Mouse (Mus musculus) limb, embryonic 14.5 days (tissue): ENCODE data around the gene Atg4b. TPM values are rescaled to one million over a fixed set of nuclear protein-coding genes. Genes with fewer than 3 reads are reported as not detected.

Experiments
- ATAC-seq: fragments of 200-750 bp; cut with Nextera tagmentation; 2 replicates; pipeline ENCODE4 v1.8.0; 2017; ENCODE audit warnings: low read depth, moderate number of reproducible peaks, moderate TSS enrichment; ENCODE audit not compliant: low FRiP score
- DNase-seq: peaks from one replicate; pipeline ENCODE4 v3.0.0-alpha.2; 2015; ENCODE audit warnings: low spot score
- H3K27ac ChIP-seq: fragments of 300-500 bp; sonication (generic); replicated peaks from 2 replicates; pipeline ENCODE4 v1.5.1; 2014; ENCODE audit warnings: low read depth, mild to moderate bottlenecking, low read length, moderate library complexity, mixed read lengths
- H3K27me3 ChIP-seq: fragments of 300-500 bp; sonication (generic); 2 replicates; pipeline ENCODE4 v1.6.1; 2014; ENCODE audit warnings: low read length, mixed read lengths; ENCODE audit not compliant: control insufficient read depth, insufficient read depth
- H3K36me3 ChIP-seq: fragments of 300-500 bp; sonication (generic); 2 replicates; pipeline ENCODE4 v1.6.1; 2014; ENCODE audit warnings: mild to moderate bottlenecking, low read length, moderate library complexity, mixed read lengths; ENCODE audit not compliant: control insufficient read depth, insufficient read depth
- H3K4me1 ChIP-seq: fragments of 300-500 bp; sonication (generic); 2 replicates; pipeline ENCODE4 v1.6.1; 2014; ENCODE audit warnings: antibody characterized with exemption, low read length, mixed read lengths; ENCODE audit not compliant: control insufficient read depth, insufficient read depth
- H3K4me2 ChIP-seq: fragments of 300-500 bp; sonication (generic); replicated peaks from 2 replicates; pipeline ENCODE4 v1.6.1; 2014; ENCODE audit warnings: low read depth, mild to moderate bottlenecking, low read length, moderate library complexity; ENCODE audit not compliant: severe bottlenecking
- H3K4me3 ChIP-seq: fragments of 300-500 bp; sonication (generic); replicated peaks from 2 replicates; pipeline ENCODE4 v1.5.1; 2014; ENCODE audit warnings: low read length
- H3K9ac ChIP-seq: fragments of 300-500 bp; sonication (generic); 2 replicates; pipeline ENCODE4 v1.6.1; 2014; ENCODE audit warnings: mild to moderate bottlenecking, low read depth, low read length, moderate library complexity; ENCODE audit not compliant: severe bottlenecking
- H3K9me3 ChIP-seq: fragments of 300-500 bp; sonication (generic); 2 replicates; pipeline ENCODE4 v1.6.1; 2016; ENCODE audit warnings: low read length; ENCODE audit not compliant: control insufficient read depth
- POLR2A ChIP-seq: fragments of 200-500 bp; IDR thresholded peaks from 2 replicates; pipeline ENCODE4 v1.8.0; 2012; ENCODE audit warnings: inconsistent platforms, mild to moderate bottlenecking, moderate library complexity, borderline replicate concordance; ENCODE audit not compliant: insufficient read depth, insufficient read length; ENCODE audit errors: extremely low read depth
- WGBS: fragments of 180-500 bp; shearing (Covaris S2); extraction: QIAGEN DNeasy Blood & Tissue Kit; methylation state at CpG from one replicate; pipeline ENCODE4 v1.1.7; 2014; 5-methylcytosine and 5-hydroxymethylcytosine counted together
- polyA plus RNA-seq, 2 experiments: library from polyadenylated mRNA; depleted of rRNA in 1 of 2; stranded (reverse) in 1 of 2; unstranded in 1 of 2; fragments of >200 nt; fragmentation: Nextera tagmentation in 1 of 2; extraction: Ambion mirVana in 1 of 2; gene quantifications; 2 replicates each; pipeline versions ENCODE4 v1.2.1 to v1.2.3; 2012 to 2014

Gene Atg4b
- polyA plus RNA-seq, 2 experiments = 59.1 to 81.8 TPM

DNA sequence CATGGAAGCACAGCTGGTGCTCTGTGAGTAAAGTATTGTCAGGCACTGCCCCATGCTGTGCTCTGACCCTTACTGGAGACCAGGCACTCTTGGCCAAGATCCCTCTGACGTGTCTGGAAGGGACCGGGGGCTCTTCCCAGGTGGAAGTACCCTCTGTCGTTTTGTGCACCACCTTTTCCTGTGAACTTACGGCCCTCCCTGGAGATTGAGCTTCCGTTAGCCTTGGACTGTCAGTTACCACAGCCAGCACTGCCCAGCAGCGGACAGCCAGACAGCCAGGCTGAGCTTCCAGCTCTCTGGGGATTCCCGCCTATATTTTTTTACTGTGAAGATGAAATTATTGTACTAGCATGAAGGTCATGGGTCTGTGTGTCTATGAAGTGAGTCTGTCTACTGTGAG lies 67.4 kb downstream of the Atg4b start:
- TF ChIP-seq POLR2A = no peak
- no peak for ATAC-seq
- Histone ChIP-seq H3K27ac (no peak overlapping the region), H3K9me3 (no peaks in the 10 kb centered on the region), H3K36me3 (peaks cover 74% of the 10 kb centered on the region), H3K27me3 (no peaks in the 10 kb centered on the region), H3K4me3 (no peak overlapping the region), H3K4me2 (no peak overlapping the region), H3K9ac (no peak overlapping the region), H3K4me1 (no peaks in the 10 kb centered on the region)
- 83% methylated on average over 7 of the region's 7 CpGs for WGBS
- DNase-seq = no peak

DNA sequence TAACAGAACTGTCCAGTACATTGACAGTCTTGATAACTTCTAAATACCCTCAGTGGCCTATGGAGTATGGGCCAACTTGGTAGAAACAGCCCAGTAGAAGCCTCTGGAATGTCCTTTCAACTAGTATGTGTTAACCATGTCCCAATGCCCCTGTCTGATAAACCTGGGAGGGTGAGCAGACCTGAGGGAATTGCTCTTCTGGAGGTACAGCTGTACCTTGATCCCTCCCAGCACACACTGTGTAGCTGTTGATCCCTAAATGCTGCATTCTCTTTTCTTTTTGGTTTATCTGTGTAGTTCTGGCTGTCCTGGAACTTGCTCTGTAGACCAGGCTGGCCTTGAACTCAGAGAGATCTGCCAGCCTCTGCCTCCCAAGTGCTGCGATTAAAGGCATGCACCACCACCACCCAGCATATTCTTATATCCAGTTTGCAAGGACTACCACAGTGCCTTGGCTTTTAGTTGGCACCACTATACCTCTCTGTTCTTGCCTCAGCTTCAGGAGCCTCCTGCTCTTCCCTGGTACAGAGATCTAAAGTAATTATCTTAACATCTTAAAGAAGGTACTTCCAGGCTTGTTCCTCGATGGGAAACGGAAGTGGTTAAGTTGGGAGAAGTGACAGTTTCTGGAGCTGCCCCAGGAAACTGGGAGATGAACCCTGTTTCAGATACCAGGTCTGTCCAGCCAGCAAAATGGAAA lies 72.6 kb downstream of the Atg4b start:
- Histone ChIP-seq H3K4me3 (no peak overlapping the region), H3K4me2 (no peak overlapping the region), H3K4me1 (peaks cover 7% of the 10 kb centered on the region; the same call in 1 of the 2 replicates), H3K27me3 (no peaks in the 10 kb centered on the region), H3K36me3 (peaks cover 22% of the 10 kb centered on the region), H3K27ac (no peak overlapping the region), H3K9ac (no peak overlapping the region), H3K9me3 (no peaks in the 10 kb centered on the region)
- ATAC-seq = no peak
- TF ChIP-seq POLR2A = no peak
- DNase-seq = no peak
- 81% methylated on average over 3 of the region's 3 CpGs for WGBS

DNA sequence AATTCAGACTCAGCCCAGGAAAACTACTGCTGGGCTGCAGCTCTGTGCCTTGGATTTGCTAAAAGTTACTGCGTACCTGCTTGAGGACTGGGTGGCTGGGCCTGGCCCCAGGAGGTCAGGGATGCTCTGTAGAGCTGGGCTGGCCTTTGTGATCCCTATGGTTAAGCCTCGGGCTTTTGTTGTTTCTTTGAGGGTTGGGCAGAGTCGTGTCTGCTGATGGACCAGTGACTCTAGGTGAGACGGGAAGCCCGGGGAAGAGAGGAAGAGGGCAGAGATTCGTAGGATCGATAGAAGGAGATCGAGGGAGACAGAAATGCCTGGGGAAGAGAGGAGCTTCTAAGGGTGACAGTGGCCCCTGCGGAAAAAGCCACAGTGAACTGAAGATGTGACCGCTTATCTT lies 73.3 kb downstream of the Atg4b start, which contains the start of gene D2hgdh:
Gene D2hgdh (plus strand): TSS at position 301 of the 400 bp plus-strand sequence.
- WGBS = 8% methylated on average over 10 of the region's 10 CpGs
- TF ChIP-seq POLR2A = no peak
- DNase-seq (no peak), ATAC-seq (no peak)
- H3K4me2 ChIP-seq = peak within 1 kb of the TSS; percentile 64
- H3K9ac ChIP-seq = peak within 1 kb of the TSS; percentile 71
- peak within 1 kb of the TSS; percentile 94 for H3K27ac ChIP-seq
- H3K27me3 ChIP-seq = no peaks in the 10 kb centered on the region
- peaks cover 16% of the 10 kb centered on the region for H3K36me3 ChIP-seq
- peak within 1 kb of the TSS; percentile 59 for H3K4me3 ChIP-seq
- H3K9me3 ChIP-seq = no peaks in the 10 kb centered on the region
- H3K4me1 ChIP-seq = peaks cover 7% of the 10 kb centered on the region; the same call in 1 of the 2 replicates

DNA sequence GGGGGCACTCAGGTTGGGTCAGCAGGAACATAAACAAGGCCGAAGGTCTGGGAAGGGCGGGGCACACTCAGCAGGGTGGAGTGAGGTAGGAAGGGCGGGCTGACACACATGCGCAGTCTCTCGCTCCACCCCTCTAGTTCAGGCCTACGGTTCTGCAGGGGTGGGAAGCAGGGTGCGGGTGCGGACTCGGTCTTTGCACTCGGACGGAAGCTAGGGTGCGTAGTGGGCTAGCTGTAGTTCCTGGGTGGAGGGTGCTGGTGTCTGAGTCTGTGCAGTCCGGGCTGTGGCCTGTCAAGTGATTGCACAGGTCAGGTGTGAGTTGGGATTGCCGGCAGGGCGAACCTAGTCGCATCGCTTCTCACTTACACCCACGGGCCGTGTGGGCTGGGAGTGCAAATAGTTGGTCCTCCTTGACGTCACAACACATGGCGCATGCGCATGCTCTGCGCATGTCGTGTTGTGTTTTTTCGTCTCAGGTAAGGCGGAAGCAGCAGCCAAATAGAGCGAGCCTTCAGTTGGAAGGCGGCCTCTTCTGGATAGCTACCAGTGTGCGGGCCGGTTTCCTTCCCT lies 73.9 kb downstream of the Atg4b start:
- peaks cover 7% of the 10 kb centered on the region; the same call in 1 of the 2 replicates for H3K4me1 ChIP-seq
- no peaks in the 10 kb centered on the region for H3K9me3 ChIP-seq
- DNase-seq (peak; percentile 96), ATAC-seq (peak; percentile 98)
- H3K4me3 ChIP-seq = peak overlapping the region; percentile 59
- H3K4me2 ChIP-seq = peak overlapping the region; percentile 64
- under 1% methylated on average over 30 of the region's 30 CpGs for WGBS
- H3K36me3 ChIP-seq = peaks cover 10% of the 10 kb centered on the region
- TF ChIP-seq POLR2A = peak; percentile 82; the same call in 1 of the 2 replicates
- no peaks in the 10 kb centered on the region for H3K27me3 ChIP-seq
- H3K9ac ChIP-seq = peak overlapping the region; percentile 71
- H3K27ac ChIP-seq = peak overlapping the region; percentile 94

GRCm38 (mm10) chr1:93825771-93826539 lies 74.7 kb downstream of the Atg4b start:
- Histone ChIP-seq H3K36me3 (peaks cover 3% of the 10 kb centered on the region; the same call in 1 of the 2 replicates), H3K9me3 (no peaks in the 10 kb centered on the region), H3K4me3 (peak overlapping the region; percentile 59), H3K4me1 (peaks cover 7% of the 10 kb centered on the region; the same call in 1 of the 2 replicates), H3K27ac (peak overlapping the region; percentile 94), H3K27me3 (no peaks in the 10 kb centered on the region), H3K4me2 (peak overlapping the region; percentile 64), H3K9ac (peak overlapping the region; percentile 71)
- WGBS = 47% methylated on average over 26 of the region's 27 CpGs
- no peak for DNase-seq
- TF ChIP-seq POLR2A = no peak
- ATAC-seq = no peak
